Mouse (Mus musculus): ENCODE results near the gene S100a13.

S100a13 gene

DNA sequence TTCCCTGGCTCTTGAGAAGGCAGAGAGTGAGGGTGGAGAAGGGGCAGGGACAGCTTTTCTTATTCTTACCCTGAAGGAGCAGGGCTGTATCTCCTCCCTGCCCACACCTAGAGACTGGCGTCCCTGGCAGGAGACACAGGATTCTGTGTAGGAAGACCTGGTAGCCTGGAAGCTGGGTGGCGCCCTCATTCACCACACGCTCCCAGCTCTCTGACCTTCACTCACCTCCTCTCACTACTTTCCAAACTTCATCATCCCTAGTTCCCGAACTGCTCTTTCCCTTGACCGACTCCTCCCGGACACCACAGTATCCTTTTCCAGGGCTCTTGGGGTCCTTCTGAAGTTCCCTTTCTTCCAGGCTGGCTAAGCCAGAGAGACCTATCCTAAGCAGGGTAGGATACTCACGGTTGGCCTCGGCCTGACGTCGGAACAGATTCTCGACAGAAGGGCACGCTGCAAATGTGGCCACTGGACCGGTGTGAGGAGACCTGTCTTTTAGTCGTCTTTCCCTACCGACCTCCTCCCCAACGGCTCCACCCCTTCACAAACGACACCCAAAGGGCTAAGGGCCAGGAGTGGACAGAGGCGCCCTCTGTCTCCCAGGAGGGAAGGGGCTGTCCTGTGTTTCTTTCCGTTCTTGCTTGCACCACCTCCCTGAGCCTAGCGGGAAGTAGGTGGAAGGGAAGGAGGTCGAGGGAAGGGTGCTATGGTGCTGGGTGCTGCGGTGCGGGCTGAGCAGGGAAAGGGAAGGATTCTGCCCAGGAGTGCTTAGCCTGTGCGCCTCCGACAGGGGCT lies at the start of gene S100a13, which contains the start of gene S100a1:
S100a13 (plus strand) TSS at position 640 of the 795 bp plus-strand sequence.
S100a1 (minus strand) TSS at position 597 of the 795 bp plus-strand sequence.
- no peak for DNase-seq (ENCODE audit: low read depth, low spot score)

DNA sequence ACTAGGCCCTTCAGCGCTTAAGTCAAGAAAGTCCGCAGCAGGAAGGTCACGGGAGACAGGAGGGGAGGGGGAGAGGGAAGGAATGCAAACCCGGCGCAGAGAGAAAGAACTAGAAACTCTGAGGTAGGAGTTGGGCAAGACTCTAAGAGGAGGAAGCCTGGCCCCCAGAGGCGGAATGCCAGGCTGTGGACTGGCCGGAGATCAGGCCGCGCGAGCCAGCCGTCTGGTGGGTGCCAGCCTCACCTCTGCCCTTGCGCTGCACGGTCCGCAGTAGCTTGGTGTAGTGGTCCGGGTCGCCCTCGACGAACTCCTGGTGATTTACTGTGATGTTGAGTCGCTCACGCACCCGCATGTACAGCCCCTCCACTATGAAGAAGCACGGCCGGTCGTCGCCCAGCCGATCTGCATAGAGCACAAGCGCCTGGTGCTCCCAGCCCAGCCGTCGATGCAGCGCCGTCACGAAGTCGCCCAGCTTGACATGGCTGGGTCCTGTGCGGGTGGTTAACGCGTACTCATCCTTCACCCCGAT lies 49.6 kb upstream of the S100a13 start:
- no peak for DNase-seq (ENCODE audit: low read depth, low spot score)

DNA sequence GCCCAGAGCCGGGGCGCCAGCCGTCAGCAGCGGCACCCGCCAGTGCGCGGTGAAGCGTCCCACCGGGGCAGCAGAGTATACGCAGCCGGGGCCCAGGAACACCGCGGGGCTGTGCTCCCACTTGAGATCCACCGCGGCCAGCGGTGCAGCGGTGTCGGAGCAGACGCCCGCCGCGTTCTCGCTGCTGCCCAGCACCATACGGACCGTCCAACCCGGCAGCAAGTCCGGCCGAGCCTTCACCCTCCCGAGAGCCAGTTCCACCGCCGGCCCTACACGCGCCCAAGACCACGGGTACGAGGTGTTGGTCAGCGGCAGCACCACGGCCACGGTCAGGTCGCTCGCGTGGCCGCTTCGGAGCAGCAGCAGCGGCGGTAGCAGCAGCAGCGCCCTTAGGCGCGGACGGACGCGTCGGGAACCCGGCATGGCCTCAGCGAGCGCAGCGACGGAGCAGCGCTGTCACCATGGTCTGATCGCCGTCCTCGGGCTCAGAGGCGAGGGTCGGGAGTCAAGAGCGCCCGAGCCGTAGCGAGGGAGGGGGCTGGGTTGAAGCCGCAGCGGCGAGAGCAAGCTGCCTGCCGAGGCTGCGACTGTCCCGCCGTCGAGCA lies 49.1 kb upstream of the S100a13 start:
- DNase-seq (ENCODE audit: low read depth, low spot score) = no peak

DNA sequence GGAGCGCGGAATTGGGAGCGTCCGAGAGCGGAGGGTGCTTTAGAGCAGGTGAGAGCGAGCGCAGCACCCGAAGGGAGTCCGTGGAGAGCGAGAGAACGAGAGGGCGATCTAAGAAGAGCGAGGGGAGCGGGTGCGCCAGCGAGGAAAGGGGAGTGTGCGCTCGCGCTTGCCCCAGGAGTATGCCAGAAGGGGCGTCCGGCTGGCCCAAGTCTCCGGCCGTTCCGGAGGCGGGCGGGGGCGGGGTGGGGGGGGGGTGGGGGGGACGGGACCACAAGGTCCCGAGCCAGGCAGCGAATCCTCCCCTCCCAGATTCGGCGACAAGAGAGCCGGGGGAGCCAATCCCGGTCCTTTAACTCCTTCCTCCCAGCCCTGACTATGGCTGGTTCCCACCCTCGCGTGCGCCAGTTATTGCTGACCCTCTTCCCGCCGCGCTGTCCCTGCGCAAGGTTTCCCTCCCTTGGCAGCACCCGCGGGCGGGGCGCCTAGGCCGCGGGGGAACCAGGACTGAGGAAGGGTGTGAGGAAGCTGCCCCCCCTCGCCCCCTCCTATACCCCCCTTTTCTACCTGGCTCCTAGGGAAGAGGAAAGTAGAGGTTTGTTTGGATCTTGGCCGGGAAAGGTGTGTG lies 48.4 kb upstream of the S100a13 start, which contains the start of gene Npr1:
Npr1 (minus strand) TSS at position 181 of the 625 bp plus-strand sequence.
- no peak for DNase-seq (ENCODE audit: low read depth, low spot score)

DNA sequence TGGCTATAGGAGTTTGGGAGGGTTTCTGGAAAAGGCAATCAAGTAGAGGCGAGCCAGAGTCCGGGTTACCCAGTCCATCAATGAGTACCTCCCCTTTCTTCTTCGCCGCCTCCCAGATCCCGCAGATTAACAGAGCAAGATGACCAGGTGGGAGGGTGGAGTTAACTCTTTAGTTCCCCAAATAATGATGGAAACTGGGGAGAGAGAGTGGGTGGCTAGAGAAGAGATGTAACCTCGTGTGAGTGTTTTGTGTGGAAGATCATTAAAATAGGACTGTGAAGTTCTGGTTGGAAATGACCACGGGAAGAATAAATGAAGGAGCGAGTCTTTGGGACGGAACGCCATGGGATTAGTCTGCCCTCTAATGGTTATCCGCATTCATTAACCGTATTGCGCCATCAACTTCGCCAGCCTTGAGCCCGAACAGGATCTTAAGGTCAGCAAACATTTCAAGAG lies 47.9 kb upstream of the S100a13 start:
- DNase-seq (ENCODE audit: low read depth, low spot score) = no peak

DNA sequence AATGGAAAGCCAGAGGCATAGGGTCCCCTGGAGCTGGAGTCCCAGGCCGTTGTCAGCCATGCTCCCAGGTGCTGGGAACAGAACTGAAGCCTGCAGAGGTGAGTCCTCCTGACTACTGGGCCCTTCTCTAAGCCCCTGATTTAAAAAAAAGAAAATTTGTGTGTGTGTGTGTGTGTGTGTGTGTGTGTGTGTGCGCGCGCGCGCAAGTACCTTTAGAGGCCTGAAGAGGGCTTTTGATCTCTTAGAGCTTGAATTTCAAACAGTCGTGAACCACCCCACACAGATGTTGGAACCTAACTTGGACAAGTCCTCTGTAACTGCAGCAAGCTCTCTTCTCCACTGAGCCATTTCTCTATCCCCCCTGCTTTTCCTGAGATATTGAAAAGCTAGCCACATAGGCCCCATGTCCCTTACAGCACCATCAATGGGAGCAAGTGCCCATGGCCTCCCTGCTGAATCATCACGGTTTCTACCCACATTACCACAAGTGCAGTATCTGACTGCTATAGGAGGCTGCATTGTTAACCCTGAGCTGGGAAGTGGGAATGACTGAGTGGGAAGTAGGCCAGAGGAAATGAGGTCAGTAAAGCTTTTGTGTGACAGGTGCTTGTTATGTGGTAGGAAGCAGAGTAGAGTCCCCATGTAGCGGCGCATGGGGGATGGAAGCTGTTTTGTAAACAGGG lies 46.5 kb upstream of the S100a13 start:
- DNase-seq (ENCODE audit: low read depth, low spot score) = no peak

DNA sequence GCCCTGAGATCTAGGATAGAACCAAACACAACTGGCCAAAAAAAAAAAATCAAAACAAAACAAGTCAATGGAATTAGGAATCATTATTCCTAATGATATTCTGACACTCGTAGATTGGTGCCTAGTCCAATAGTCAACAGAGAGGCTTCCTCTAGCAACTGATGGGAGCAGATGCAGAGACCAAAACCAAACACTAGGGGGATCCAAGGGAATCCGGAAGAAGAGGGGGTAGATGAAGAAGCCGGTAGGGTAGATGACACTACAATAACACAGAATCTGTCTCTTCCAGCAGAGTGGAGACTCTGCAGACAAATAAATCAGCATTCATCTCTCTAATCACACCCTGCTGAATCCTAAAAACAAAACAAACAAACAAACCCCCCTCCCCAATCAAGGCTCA lies 42.0 kb upstream of the S100a13 start:
- no peak for DNase-seq (ENCODE audit: low read depth, low spot score)

DNA sequence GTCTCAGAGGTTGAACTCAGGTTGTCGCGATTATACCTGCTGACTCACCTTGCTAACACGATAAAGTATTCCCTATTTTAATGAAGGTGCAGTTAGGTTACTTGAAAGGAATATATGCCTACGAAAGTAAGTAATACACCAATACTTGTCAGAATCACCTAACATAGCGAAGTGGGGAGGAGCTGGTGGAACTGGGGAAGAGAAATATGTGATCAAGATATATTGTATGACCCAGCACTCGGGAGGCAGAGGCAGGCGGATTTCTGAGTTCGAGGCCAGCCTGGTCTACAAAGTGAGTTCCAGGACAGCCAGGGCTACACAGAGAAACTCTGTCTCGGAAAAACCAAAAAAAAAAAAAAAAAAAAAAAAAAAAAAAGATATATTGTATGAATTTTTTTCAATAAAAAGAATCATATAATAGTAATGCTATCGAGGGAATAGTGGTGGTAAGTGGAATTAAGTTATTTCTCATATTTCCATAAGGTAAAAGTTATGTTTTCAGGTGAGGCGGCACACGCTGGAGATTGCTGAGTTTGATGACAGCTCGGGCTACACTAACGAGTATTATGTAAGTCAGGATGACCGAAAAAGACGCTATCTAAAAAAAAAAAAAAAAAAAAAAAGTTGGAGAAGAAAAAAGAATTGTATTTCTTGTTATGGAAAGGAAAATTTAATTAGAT lies 38.9 kb upstream of the S100a13 start:
- DNase-seq (ENCODE audit: low read depth, low spot score) = no peak

DNA sequence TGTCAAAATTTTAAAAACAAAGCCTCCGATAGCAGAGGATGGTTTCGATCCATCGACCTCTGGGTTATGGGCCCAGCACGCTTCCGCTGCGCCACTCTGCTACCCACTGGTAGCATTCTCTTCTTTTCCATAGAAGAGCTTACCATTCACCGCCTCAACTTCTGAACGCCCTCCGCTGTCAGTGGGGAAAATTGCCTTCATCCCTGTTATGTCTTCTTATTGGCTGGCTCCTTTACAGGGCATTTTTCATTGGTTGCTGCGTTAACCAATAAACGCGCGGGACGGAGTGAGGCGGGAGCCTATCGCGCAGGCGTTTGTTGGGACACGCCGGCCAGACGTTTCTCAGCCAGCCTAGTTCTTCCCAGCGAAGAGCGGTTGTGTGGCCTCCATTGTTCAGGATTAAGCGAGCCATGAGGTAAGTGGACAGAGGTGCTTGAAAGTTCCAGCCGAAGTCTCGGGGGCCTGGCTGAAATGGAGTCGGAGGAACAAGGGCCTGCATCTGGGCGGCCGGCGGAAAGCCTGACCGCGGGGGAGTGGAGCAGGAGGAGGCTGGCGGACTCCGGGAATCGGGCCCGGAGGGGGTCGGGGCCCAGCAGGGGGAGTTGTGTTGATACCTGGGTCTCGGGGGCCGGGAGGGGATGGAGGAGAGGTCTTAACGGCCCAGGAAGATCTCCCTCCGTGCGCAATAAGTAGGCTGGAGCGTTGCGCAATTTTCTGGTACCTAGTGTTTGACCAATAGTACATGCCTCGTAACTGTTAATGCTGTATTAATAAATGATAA lies 38.2 kb upstream of the S100a13 start, which contains the start of gene Ilf2:
Ilf2 (plus strand) TSS at position 296 of the 781 bp plus-strand sequence.
- peak; percentile 97 for DNase-seq (ENCODE audit: low read depth, low spot score)

DNA sequence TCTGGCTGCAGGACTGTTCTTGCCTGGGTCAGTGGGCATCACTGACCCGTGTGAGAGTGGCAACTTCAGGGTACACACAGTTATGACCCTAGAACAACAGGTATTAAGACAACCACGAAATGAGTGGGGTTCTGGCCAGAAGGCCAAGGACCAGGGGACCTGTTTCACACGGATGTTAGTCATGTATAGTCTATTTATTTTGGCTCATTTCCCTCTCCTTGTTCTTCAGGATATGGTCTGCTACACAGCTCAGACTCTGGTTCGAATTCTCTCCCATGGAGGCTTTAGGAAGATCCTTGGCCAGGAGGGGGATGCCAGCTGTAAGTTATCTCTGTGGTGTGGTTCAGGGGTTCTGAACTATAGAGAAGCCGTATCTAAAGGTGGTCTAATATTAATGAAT lies 27.2 kb upstream of the S100a13 start:
- DNase-seq (ENCODE audit: low read depth, low spot score) = no peak

DNA sequence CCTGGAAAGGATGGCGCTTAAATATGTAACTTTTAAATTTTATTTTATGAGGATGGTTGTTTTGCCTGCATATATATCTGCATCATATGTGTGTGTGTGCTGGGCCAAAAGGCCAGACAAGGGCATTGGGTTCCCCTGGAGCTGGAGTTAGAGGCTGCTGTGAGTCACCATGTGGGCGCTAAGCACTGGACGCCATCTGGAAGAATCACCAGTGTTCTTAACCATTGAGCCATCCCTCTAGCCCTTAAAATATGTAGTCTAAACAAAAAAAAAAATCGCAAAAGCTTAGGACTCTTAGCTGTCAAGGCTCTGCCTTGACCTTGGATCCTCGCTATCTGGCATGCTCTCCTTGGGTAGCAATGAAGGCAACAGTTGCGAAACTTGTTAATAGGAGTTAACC lies 25.7 kb upstream of the S100a13 start:
- DNase-seq (ENCODE audit: low read depth, low spot score) = no peak

DNA sequence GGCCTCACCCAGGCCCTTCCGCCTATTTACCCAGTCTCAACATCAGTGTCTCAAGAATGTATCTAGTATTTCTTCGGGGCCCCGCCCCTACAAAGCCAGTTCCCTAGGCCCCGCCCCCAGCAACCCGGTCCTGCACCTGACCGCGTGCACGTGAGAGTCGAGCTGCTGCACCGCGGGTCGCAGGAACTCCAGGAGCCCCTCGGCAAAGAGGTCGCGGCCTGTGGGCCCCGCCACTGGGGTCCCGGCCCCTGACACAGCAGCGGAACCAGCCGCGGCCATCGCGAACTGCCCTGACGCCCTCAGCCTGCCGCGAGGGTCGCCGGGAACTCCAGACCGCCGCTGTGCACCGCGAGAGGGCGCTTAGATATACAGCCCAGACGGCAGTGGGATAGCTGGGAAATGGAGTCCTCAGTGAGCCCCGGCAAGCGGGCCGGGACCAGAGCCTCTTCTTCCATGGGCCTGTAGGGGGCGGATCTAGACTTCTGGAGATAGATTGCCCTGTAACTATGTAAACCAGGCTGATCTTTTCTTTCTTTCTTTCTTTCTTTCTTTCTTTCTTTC lies 23.5 kb upstream of the S100a13 start, which contains the start of gene Snapin:
Snapin (minus strand) TSS at position 338 of the 561 bp plus-strand sequence.
- DNase-seq (ENCODE audit: low read depth, low spot score) = peak; percentile 91

DNA sequence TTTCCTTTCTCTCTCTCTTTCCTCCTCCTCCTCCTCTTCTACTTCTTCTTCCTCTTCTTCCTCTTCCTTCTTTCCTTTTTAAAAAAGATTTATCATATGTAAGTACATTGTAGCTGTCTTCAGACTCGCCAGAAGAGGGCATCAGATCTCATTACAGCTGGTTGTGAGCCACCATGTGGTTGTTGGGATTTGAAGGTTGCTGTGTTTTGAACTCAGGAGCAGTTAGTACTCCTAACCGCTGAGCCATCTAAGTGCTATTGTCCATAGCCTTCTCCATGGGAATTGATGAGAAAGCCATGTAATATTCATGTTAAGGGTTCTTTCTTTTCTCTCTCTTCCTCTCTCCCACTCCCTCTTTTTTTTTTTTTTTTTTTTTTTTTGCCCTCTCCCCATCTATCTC lies 22.9 kb upstream of the S100a13 start:
- DNase-seq (ENCODE audit: low read depth, low spot score) = no peak

DNA sequence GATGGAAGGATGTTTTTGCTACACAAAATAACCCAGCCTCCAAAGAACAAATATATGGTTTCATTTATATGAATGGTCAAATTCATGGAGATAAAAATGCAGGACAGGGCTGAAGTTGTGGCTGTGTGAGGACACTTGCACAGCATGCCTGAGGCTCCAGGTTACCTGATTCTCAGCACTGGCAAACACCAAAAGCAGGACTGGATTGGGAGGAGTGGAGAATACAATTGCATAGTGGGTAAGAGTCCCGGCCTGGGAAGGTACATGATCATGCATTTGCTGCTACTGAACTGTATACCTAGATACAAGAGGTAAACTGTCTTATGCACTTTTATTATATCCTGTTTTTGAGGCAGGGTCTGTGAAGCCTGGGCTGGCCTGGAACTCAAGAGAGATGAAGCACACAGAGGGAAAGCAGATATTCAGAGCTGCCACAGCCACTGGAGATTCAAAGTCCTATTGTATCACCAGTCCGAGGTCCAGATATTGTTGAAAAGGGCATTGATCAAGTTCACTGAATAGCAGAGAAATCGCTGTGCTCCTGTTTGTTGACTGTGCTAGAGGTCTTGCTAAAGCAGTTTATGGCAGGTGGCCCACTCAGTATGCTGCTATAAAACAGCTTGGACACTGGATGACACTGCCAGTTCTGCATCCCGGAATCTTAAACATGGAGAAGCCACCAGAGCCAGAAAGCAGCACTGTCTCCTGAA lies 20.2 kb upstream of the S100a13 start:
- no peak for DNase-seq (ENCODE audit: low read depth, low spot score)

DNA sequence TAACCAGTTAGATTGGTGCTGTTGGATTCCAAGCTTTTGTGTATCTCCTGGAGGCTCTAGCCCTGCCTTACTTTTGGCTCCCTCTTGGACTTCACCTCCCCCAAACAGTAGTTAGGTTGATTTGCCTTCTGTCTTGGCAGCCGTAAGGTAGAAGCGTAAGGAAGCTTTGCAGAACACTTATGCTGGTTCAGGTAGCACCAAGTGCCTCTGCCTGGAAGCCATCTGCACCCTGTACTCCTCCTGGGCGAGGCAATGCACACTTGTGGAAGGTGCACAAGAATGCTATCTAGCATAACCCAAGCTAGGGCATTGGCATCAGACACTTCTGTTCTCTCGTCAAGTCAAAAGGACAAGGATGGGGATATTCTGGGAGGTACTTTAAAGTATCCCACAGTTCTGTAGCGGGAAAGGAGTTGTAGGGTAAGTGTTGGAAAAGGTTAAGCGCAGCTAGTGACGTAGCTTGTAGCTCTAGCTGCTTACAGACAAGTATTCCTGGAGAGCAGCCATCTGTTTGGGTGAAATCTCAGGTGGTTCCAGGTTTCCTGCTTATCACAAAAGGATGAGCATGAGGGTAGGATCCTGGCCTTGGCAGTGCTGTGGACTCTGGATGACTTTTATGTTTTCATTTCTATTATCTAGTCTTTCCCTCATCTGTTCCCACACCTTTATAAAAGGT lies 18.2 kb upstream of the S100a13 start:
- no peak for DNase-seq (ENCODE audit: low read depth, low spot score)

DNA sequence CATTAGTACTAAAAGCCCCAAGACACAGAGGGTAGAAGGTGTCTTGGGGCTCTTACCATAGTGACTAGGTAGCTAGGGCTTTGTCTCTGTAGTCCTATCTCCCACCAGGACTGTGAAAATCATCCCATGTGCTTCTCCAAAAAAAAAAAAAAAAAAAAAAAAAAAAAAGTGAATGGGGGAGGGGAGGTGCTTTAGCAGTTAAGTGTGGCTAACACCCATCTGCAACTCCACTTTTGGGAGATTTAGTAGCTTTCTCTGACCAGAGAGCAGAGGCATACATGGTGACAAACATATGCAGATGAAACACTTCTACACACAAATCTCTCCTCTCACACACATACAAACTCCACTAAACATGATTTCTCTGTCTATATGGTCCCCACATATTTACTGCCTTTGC lies 16.6 kb upstream of the S100a13 start:
- DNase-seq (ENCODE audit: low read depth, low spot score) = no peak

DNA sequence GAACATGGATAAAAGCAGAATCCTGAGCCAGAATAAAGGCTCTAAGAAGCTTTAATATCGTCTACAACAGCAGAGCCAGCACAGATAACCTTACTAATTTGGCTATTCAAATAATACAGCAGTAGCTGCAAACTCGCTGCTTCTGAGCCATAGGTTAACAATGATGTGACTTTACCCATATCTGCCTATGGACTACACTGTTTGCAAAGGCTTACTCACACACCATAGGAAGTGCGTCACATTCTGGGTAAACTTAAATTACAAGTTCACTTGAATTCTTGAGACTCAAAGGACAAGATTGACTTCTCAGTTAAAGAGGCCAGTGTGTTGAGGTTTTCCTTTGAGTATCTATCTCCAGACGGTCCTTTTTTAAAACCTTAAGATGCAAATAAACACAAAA lies 10.8 kb upstream of the S100a13 start:
- DNase-seq (ENCODE audit: low read depth, low spot score) = no peak

DNA sequence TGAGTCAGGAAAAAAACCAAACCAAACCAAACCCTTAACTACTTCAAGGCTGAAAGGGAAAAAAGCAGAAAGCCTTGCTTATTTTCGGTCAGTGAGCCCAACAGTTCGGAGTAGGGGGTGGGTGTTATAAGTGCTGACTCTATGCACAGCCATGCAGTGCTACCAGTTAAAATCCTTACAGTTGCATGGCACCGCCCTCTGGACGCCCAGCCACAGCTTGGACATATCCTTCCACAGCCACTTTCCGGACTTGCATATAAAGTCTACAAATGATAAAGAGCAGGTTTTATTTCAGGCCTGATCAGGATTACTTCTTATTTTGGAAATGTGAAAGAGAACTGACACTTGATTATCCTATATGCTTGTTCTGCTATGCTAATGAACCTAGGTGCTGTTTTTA lies 9.0 kb upstream of the S100a13 start:
- DNase-seq (ENCODE audit: low read depth, low spot score) = no peak

DNA sequence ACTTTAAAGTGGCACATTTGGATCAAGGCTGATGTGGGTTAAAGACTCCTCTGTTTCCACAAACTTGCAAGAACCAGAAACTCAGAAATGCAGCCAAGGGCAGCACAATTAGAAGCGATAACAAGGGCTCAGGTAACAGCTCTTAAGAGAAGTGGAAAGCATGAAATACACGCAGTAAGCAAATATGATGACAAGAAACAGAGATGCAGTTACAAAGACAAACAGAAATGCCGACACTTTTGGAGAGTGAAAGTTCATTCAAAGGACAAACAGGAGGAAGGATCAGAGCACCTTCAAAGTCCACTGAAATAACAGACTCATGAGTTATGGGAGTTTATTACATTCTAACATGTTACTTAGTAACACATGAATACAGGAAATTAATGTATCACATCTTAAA lies 7.9 kb upstream of the S100a13 start:
- DNase-seq (ENCODE audit: low read depth, low spot score) = no peak
